Mouse (Mus musculus) stomach, postnatal 0 days (tissue): ENCODE measurements at regions not wholly inside any gene's neighbourhood (a gene's known extent, or its start where the extent isn't known, plus 50 kb on each side); places are given as distances from the start of the nearest gene placed in this dataset.

ENCODE experiments used
- ATAC-seq: fragments of 200-750 bp; cut with Nextera tagmentation; 2 replicates; pipeline ENCODE4 v1.8.0; 2017; ENCODE audit not compliant: low FRiP score, low TSS enrichment
- DNase-seq: peaks from one replicate; pipeline ENCODE4 v3.0.0-alpha.2; 2016; ENCODE audit warnings: low spot score
- H3K27ac ChIP-seq: fragments of 300-500 bp; sonication (generic); replicated peaks from 2 replicates; pipeline ENCODE4 v1.5.1; 2014; ENCODE audit warnings: mild to moderate bottlenecking, control low read depth
- H3K27me3 ChIP-seq: fragments of 300-500 bp; sonication (generic); 2 replicates; pipeline ENCODE4 v1.6.1; 2014; ENCODE audit warnings: low read length; ENCODE audit not compliant: control insufficient read depth, insufficient read depth
- H3K36me3 ChIP-seq: fragments of 300-500 bp; sonication (generic); 2 replicates; pipeline ENCODE4 v1.6.1; 2014; ENCODE audit warnings: low read length, mixed read lengths; ENCODE audit not compliant: control insufficient read depth, insufficient read depth
- H3K4me1 ChIP-seq: fragments of 300-500 bp; sonication (generic); replicated peaks from 2 replicates; pipeline ENCODE4 v1.6.1; 2014; ENCODE audit warnings: antibody characterized with exemption; ENCODE audit not compliant: control insufficient read depth, insufficient read depth
- H3K4me2 ChIP-seq: fragments of 300-500 bp; sonication (generic); replicated peaks from 2 replicates; pipeline ENCODE4 v1.6.1; 2014; ENCODE audit warnings: low read depth, mild to moderate bottlenecking, control low read depth, moderate library complexity
- H3K4me3 ChIP-seq: fragments of 300-500 bp; sonication (generic); 2 replicates; pipeline ENCODE4 v1.5.1; 2014; ENCODE audit warnings: low read depth, low read length, control low read depth
- H3K9ac ChIP-seq: fragments of 300-500 bp; sonication (generic); 2 replicates; pipeline ENCODE4 v1.6.1; 2014; ENCODE audit warnings: mild to moderate bottlenecking, low read length, control low read depth, mixed read lengths
- H3K9me3 ChIP-seq: fragments of 300-500 bp; sonication (generic); 2 replicates; pipeline ENCODE4 v1.6.1; 2016; ENCODE audit warnings: low read length; ENCODE audit not compliant: control insufficient read depth
- CTCF ChIP-seq: IDR thresholded peaks from 2 replicates; pipeline ENCODE4 v1.5.1; 2016; ENCODE audit warnings: antibody characterized with exemption, low read depth, mild to moderate bottlenecking, moderate library complexity
- EP300 ChIP-seq: optimal IDR thresholded peaks from 2 replicates; pipeline ENCODE3; 2016; ENCODE audit warnings: antibody characterized with exemption
- whole genome bisulfite sequencing: fragments of 180-500 bp; shearing (Covaris S2); extraction: QIAGEN DNeasy Blood & Tissue Kit; methylation state at CpG from one replicate; pipeline ENCODE4 v1.1.7; 2014; 5-methylcytosine and 5-hydroxymethylcytosine counted together

GRCm38 (mm10) chr3:148680086-148680485 is 310.3 kb downstream of the Adgrl2 start:
- no peak overlapping the region for H3K27ac ChIP-seq
- no peaks in the 10 kb centered on the region for H3K4me1 ChIP-seq
- ATAC-seq: peak; percentile 88
- WGBS: 77% methylated on average over 4 of the region's 4 CpGs
- H3K9ac ChIP-seq: no peak overlapping the region
- H3K36me3 ChIP-seq: no peaks in the 10 kb centered on the region
- H3K9me3 ChIP-seq: no peaks in the 10 kb centered on the region
- no peak overlapping the region for H3K4me2 ChIP-seq
- DNase-seq: no peak
- H3K4me3 ChIP-seq: no peak overlapping the region
- no peak for TF ChIP-seq CTCF
- TF ChIP-seq EP300: no peak
- H3K27me3 ChIP-seq: no peaks in the 10 kb centered on the region

- Histone ChIP-seq H3K4me1 (no peaks in the 10 kb centered on the region), H3K4me3 (no peak overlapping the region), H3K36me3 (no peaks in the 10 kb centered on the region), H3K9me3 (no peaks in the 10 kb centered on the region), H3K4me2 (no peak overlapping the region), H3K27me3 (no peaks in the 10 kb centered on the region), H3K9ac (no peak overlapping the region), H3K27ac (no peak overlapping the region)
- 43% methylated on average over 2 of the region's 2 CpGs for WGBS
- ATAC-seq (no peak), DNase-seq (no peak)
- TF ChIP-seq CTCF (no peak), EP300 (no peak)
Measured at GRCm38 (mm10) chr3:148679121-148679520, 311.2 kb downstream of the Adgrl2 start.

- H3K27ac ChIP-seq: no peak overlapping the region
- WGBS: 76% methylated on average over 2 of the region's 2 CpGs
- no peaks in the 10 kb centered on the region for H3K36me3 ChIP-seq
- no peak overlapping the region for H3K9ac ChIP-seq
- no peak overlapping the region for H3K4me3 ChIP-seq
- H3K9me3 ChIP-seq: no peaks in the 10 kb centered on the region
- no peaks in the 10 kb centered on the region for H3K27me3 ChIP-seq
- TF ChIP-seq EP300: no peak
- TF ChIP-seq CTCF: peak; percentile 52
- no peak overlapping the region for H3K4me2 ChIP-seq
- no peaks in the 10 kb centered on the region for H3K4me1 ChIP-seq
- DNase-seq (no peak), ATAC-seq (no peak)
Measured at GRCm38 (mm10) chr3:148676025-148676424, 314.3 kb downstream of the Adgrl2 start.

DNA sequence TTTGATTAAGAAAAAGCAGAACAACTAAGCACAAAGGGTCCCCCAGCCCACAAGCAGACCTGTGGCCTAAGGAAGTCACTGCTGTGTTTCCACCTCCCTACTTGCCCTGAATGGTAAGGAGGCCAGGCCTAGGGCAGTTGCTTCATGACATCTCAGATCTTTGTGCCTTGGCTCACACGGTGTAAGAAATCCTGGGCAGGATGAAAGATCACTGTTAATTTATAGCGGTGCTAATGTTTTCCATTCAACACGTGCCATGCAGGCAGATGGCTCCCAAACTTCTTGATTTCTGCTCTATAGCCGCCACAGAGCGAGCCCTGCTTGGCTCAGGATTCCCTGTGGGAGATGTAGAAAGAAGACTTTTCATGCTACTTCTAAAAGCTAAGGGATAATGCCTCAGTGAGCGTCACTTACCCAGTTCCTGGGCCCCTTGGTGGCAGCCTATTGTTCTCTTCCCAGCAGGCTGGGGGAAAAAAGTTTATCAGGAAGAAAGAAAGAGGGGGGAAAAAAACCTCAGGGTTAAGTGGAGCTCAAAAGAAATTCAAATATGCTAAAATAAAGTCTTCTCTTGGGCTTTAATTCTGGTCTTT is 327.4 kb downstream of the Adgrl2 start:
- Histone ChIP-seq H3K4me3 (no peak overlapping the region), H3K9ac (no peak overlapping the region), H3K27ac (no peak overlapping the region), H3K9me3 (no peaks in the 10 kb centered on the region), H3K4me2 (no peak overlapping the region), H3K36me3 (no peaks in the 10 kb centered on the region), H3K4me1 (no peaks in the 10 kb centered on the region), H3K27me3 (no peaks in the 10 kb centered on the region)
- ATAC-seq (no peak), DNase-seq (no peak)
- TF ChIP-seq CTCF (no peak), EP300 (no peak)
- 47% methylated on average over 6 of the region's 6 CpGs for WGBS

DNA sequence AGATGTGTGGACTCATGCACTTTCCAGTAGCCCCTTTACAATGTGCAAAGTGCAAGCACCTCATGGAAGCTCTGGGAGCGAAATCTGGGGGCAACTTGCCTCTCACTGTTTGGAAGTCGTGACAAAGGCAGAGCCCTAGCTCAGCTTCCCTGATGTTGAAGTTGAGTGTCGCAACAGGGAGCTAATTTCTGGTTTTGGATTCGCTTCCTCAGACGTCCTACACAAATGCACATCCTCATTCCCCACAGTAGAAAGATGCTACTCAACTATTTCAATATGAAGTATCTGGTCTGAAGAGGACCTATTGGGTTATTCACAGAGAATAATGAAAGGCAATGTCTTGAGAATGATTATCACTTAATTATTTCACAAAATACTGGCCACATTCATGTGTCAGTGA is 331.3 kb downstream of the Adgrl2 start:
- no peak for DNase-seq
- no peak overlapping the region for H3K9ac ChIP-seq
- 86% methylated on average over 5 of the region's 5 CpGs for WGBS
- no peak overlapping the region for H3K4me3 ChIP-seq
- no peak overlapping the region for H3K4me2 ChIP-seq
- H3K36me3 ChIP-seq: no peaks in the 10 kb centered on the region
- no peak for TF ChIP-seq EP300
- no peak for TF ChIP-seq CTCF
- no peak for ATAC-seq
- H3K4me1 ChIP-seq: no peaks in the 10 kb centered on the region
- H3K27me3 ChIP-seq: no peaks in the 10 kb centered on the region
- H3K9me3 ChIP-seq: no peaks in the 10 kb centered on the region
- no peak overlapping the region for H3K27ac ChIP-seq

DNA sequence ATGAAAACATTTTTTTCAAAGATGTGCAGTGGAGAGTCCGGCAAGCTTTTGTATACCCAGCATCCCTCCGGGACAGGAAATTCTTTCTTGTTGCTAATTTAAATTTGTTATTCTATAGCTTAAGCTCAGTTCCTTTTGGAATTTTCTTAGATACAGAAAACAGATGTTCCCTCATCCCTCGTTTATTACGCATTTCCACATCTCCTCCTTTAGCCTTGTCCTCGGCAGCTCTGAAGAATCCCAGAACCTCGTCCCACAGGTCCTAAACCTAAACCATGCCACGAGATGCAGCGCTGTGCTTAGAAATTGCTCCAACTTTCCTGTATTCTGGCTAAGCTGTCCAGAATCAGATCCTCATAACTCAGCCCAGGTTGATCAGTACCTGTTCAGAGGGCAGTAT is 332.0 kb downstream of the Adgrl2 start:
- 43% methylated on average over 8 of the region's 8 CpGs for WGBS
- DNase-seq: no peak
- Histone ChIP-seq H3K27me3 (no peaks in the 10 kb centered on the region), H3K4me1 (no peaks in the 10 kb centered on the region), H3K36me3 (no peaks in the 10 kb centered on the region), H3K9ac (no peak overlapping the region), H3K4me3 (no peak overlapping the region), H3K27ac (no peak overlapping the region), H3K4me2 (no peak overlapping the region), H3K9me3 (no peaks in the 10 kb centered on the region)
- TF ChIP-seq EP300: no peak
- TF ChIP-seq CTCF: no peak
- ATAC-seq: no peak
